Mouse (Mus musculus): Measurements from ENCODE around the gene Tpcn1. TPM values are rescaled to one million over a fixed set of nuclear protein-coding genes. Genes with fewer than 3 reads are reported as not detected.

Tpcn1 gene
- polyA plus RNA-seq, 1 experiment from 2014 or later = 15.6 TPM

DNA sequence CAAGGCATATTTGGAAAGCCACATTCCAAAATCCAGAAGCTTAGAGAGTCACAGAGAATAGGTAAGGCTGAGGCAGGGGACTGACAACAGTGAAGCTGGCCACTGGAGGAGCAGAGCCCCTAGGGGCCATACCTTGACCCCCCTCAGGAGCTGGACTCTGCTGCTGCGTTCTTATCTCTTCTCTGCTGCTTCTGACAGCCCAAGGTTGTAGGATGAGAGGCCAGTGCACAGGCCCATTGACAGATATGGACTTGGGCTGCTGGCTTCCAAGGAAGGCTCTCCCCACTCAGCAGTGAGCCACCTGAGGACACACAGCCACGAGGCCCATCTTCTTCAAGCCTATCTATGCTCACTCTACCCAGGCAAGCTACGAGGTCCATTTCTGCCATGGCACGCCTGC is 19.5 kb downstream of the Tpcn1 start:
- DNase-seq (ENCODE audit: low spot score) = no peak
- Histone ChIP-seq H3K27me3 (ENCODE audit: control insufficient read depth, insufficient read depth, low read length) (no peaks in the 10 kb centered on the region), H3K9me3 (ENCODE audit: control insufficient read depth, low read length) (no peaks in the 10 kb centered on the region), H3K4me2 (replicated peaks; ENCODE audit: low read depth, low read length) (no peak overlapping the region), H3K27ac (ENCODE audit: low read depth, low read length) (no peak overlapping the region), H3K36me3 (ENCODE audit: control insufficient read depth, insufficient read depth, low read length) (no peaks in the 10 kb centered on the region), H3K9ac (ENCODE audit: low read depth, low read length) (no peak overlapping the region), H3K4me1 (replicated peaks; ENCODE audit: control insufficient read depth, insufficient read depth, low read length) (peaks cover 28% of the 10 kb centered on the region), H3K4me3 (ENCODE audit: low read depth, low read length) (no peak overlapping the region)
- 94% methylated on average over 4 of the region's 4 CpGs for WGBS
- no peak for ATAC-seq (ENCODE audit: low FRiP score)

DNA sequence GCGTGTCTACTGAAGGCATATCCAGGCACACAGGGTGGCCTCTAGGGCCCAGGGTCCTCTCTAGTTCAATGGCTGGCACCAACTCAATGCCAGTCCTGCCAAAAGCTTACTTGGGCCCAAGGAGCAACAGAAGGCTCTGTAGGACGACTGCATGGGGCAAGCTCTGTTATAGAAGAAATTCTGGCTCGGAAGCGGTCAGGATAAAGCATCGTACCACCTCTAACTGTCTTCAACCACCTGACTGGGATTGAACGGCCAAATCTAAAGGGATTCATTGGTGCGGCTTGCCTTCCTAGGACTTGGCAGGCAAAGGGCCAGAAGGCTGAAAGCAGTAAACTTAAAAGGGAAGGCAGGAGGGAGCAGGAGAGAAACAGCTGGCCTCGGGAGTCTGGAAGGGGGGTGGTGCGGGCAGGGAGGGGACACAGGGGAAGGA is 20.1 kb downstream of the Tpcn1 start:
- Histone ChIP-seq H3K9me3 (ENCODE audit: control insufficient read depth, low read length) (no peaks in the 10 kb centered on the region), H3K27ac (ENCODE audit: low read depth, low read length) (peak overlapping the region; percentile 70), H3K9ac (ENCODE audit: low read depth, low read length) (peak overlapping the region; percentile 1; the same call in 1 of the 2 replicates), H3K4me1 (replicated peaks; ENCODE audit: control insufficient read depth, insufficient read depth, low read length) (peaks cover 29% of the 10 kb centered on the region), H3K4me3 (ENCODE audit: low read depth, low read length) (no peak overlapping the region), H3K27me3 (ENCODE audit: control insufficient read depth, insufficient read depth, low read length) (no peaks in the 10 kb centered on the region), H3K36me3 (ENCODE audit: control insufficient read depth, insufficient read depth, low read length) (no peaks in the 10 kb centered on the region), H3K4me2 (replicated peaks; ENCODE audit: low read depth, low read length) (no peak overlapping the region)
- no peak for ATAC-seq (ENCODE audit: low FRiP score)
- DNase-seq (ENCODE audit: low spot score) = no peak
- WGBS = 65% methylated on average over 9 of the region's 9 CpGs

DNA sequence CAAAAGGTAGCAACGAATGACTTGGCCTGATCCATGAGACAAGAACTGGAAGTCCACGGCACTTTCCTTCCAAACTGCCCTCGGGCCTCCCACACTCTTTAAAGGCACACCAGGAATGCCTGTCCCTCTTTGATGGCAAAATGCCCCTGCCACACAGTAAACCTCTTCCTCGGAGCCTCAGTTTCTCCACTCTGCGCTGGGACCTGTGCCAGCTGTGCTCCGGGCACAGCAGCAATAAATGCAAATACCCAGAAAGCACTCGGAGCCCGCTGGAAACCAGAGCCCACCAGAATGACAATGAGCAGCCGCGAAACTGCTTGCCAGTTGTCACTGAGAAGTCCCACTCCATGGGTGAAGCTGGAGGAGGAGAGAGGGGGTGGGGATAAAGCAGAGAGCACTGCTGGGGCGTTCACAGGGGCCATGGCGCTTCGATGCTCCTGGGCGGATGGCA is 20.7 kb downstream of the Tpcn1 start:
- WGBS = 48% methylated on average over 14 of the region's 14 CpGs
- H3K36me3 ChIP-seq (ENCODE audit: control insufficient read depth, insufficient read depth, low read length) = no peaks in the 10 kb centered on the region
- H3K9me3 ChIP-seq (ENCODE audit: control insufficient read depth, low read length) = no peaks in the 10 kb centered on the region
- H3K4me1 ChIP-seq (replicated peaks; ENCODE audit: control insufficient read depth, insufficient read depth, low read length) = peaks cover 32% of the 10 kb centered on the region
- no peak overlapping the region; the same call in 1 of the 2 replicates for H3K4me2 ChIP-seq (replicated peaks; ENCODE audit: low read depth, low read length)
- H3K27ac ChIP-seq (ENCODE audit: low read depth, low read length) = peak overlapping the region; percentile 70
- DNase-seq (ENCODE audit: low spot score) (no peak), ATAC-seq (ENCODE audit: low FRiP score) (no peak)
- peak overlapping the region; percentile 3; the same call in 1 of the 2 replicates for H3K9ac ChIP-seq (ENCODE audit: low read depth, low read length)
- no peak overlapping the region for H3K4me3 ChIP-seq (ENCODE audit: low read depth, low read length)
- H3K27me3 ChIP-seq (ENCODE audit: control insufficient read depth, insufficient read depth, low read length) = no peaks in the 10 kb centered on the region

DNA sequence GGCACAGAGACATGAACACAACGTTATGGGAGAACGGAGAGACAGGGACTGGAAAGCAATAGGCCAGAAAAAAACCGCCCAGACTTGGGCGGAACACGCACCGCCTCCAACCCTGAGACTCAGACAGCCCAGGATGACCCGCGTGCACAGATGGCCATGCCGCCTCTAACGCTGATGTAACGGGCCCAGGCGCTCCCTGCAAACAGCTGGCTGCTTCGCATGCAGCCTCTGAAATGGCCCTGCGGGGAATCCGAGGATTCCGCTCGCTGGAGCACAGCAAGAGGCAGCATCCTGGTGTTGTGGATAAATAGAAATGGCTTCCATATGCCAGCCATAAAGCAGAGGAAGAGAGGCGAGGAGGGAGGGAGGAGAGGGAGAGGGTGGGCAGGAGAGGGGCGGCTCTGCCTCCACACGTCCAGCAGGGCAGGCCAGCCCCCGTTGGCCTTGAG is 21.2 kb downstream of the Tpcn1 start:
- peak overlapping the region; percentile 70 for H3K27ac ChIP-seq (ENCODE audit: low read depth, low read length)
- peak overlapping the region; percentile 3; the same call in 1 of the 2 replicates for H3K9ac ChIP-seq (ENCODE audit: low read depth, low read length)
- WGBS = 12% methylated on average over 21 of the region's 21 CpGs
- peak overlapping the region; percentile 4; the same call in 1 of the 2 replicates for H3K4me2 ChIP-seq (replicated peaks; ENCODE audit: low read depth, low read length)
- peaks cover 32% of the 10 kb centered on the region for H3K4me1 ChIP-seq (replicated peaks; ENCODE audit: control insufficient read depth, insufficient read depth, low read length)
- H3K36me3 ChIP-seq (ENCODE audit: control insufficient read depth, insufficient read depth, low read length) = no peaks in the 10 kb centered on the region
- no peaks in the 10 kb centered on the region for H3K27me3 ChIP-seq (ENCODE audit: control insufficient read depth, insufficient read depth, low read length)
- H3K4me3 ChIP-seq (ENCODE audit: low read depth, low read length) = no peak overlapping the region
- H3K9me3 ChIP-seq (ENCODE audit: control insufficient read depth, low read length) = no peaks in the 10 kb centered on the region
- ATAC-seq (ENCODE audit: low FRiP score) (peak; percentile 53; the same call in 1 of the 2 replicates), DNase-seq (ENCODE audit: low spot score) (peak; percentile 68)

DNA sequence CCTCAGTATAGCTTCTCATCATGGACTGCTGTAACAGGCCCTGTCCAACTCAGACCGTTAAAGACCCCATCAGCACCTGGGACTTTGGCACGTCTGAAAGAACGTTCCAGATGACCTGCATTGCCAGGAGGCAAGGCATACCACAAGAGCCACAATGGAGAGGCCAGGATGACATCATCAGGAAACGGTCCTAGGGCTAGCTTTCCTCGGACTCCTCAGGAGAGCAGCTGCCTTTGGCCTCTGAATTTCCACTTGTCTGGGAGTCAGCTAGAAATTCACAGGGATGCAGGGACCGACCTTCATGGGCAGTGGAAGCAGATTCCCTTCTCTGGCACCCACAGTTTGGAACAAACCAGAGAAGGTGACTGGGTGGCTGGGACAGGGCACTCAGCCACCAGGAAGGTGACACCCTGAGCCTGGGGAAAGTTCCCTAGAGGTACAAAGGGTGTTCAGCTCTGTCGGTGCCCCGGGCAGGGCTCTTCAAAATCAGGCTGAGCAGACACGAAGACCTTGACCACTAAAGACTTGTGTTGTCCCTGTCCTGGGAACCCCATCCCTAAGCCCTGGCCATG is 21.7 kb downstream of the Tpcn1 start:
- 57% methylated on average over 9 of the region's 9 CpGs for WGBS
- H3K9me3 ChIP-seq (ENCODE audit: control insufficient read depth, low read length) = no peaks in the 10 kb centered on the region
- 0 out of 2 replicates have a peak overlapping the region, but pooled peaks have one; percentile 4 for H3K4me2 ChIP-seq (replicated peaks; ENCODE audit: low read depth, low read length)

DNA sequence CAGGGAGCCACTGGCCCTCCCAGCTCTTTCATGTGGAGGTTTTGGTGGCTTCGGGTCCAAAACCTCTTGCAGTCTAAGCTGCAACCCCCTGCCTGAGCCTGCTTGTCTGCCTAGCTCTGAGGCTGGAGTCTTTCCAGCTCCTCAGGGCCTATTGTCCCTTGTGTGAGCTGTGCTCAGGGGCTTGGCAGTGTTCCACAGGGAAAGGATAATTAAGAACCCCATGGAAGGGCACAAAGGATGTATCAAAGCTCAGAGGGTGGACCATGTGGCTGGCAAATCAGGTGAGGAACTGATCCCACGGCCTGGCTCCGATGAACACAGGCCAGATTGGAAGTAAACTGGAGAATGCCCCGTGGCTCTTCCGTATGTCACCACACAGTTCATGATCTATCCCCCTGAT is 22.4 kb downstream of the Tpcn1 start:
- Histone ChIP-seq H3K4me2 (replicated peaks; ENCODE audit: low read depth, low read length) (no peak overlapping the region), H3K9ac (ENCODE audit: low read depth, low read length) (no peak overlapping the region), H3K4me3 (ENCODE audit: low read depth, low read length) (no peak overlapping the region), H3K27me3 (ENCODE audit: control insufficient read depth, insufficient read depth, low read length) (no peaks in the 10 kb centered on the region), H3K4me1 (replicated peaks; ENCODE audit: control insufficient read depth, insufficient read depth, low read length) (peaks cover 32% of the 10 kb centered on the region), H3K9me3 (ENCODE audit: control insufficient read depth, low read length) (no peaks in the 10 kb centered on the region), H3K36me3 (ENCODE audit: control insufficient read depth, insufficient read depth, low read length) (no peaks in the 10 kb centered on the region), H3K27ac (ENCODE audit: low read depth, low read length) (peak overlapping the region; percentile 70)
- ATAC-seq (ENCODE audit: low FRiP score) (no peak), DNase-seq (ENCODE audit: low spot score) (peak; percentile 36)
- WGBS = 48% methylated on average over 5 of the region's 5 CpGs

More for the DNA sequence above, 21.7 kb downstream of the Tpcn1 start:
- ATAC-seq (ENCODE audit: low FRiP score) (peak; percentile 3; the same call in 1 of the 2 replicates), DNase-seq (ENCODE audit: low spot score) (peak; percentile 26)
- no peak overlapping the region for H3K4me3 ChIP-seq (ENCODE audit: low read depth, low read length)
- H3K9ac ChIP-seq (ENCODE audit: low read depth, low read length) = peak overlapping the region; percentile 3; the same call in 1 of the 2 replicates
- no peaks in the 10 kb centered on the region for H3K27me3 ChIP-seq (ENCODE audit: control insufficient read depth, insufficient read depth, low read length)
- H3K4me1 ChIP-seq (replicated peaks; ENCODE audit: control insufficient read depth, insufficient read depth, low read length) = peaks cover 32% of the 10 kb centered on the region
- H3K27ac ChIP-seq (ENCODE audit: low read depth, low read length) = peak overlapping the region; percentile 70
- H3K36me3 ChIP-seq (ENCODE audit: control insufficient read depth, insufficient read depth, low read length) = no peaks in the 10 kb centered on the region

DNA sequence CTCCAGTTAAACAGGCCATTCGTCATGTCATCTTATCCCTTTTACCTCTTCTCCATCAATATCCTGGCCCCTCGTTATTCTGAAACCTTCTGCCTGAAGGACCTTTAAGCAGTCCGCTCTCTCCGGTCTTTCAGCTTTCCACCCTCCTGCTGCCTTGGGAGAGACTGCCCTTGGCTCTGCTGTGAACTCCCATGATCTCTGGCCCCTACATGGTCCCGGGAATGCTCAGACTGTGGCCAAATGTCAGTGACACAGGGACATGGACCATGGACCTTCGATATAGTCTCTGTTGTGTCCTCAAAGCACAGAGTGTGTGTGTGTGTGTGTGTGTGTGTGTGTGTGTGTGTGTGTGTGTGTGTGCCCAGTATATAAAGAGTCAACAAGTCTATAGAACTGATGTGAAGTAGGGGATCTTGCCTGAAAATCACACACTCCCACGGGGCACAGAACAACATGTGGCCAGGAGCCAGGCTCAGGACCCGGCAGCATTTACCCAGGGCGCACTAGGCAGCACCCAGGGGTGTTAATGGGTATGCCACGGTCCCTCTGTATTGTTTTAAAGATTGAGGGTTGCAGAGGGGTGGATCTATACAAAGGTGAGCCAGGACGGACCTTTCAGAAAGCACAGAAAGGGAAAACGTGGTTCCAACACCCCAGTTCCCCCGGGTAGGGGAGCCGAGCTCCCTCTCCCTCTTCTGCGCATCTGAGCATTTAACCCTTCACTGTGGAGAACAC is 23.1 kb downstream of the Tpcn1 start:
- Histone ChIP-seq H3K9ac (ENCODE audit: low read depth, low read length) (no peak overlapping the region), H3K4me2 (replicated peaks; ENCODE audit: low read depth, low read length) (no peak overlapping the region)
- ATAC-seq (ENCODE audit: low FRiP score) = no peak

DNA sequence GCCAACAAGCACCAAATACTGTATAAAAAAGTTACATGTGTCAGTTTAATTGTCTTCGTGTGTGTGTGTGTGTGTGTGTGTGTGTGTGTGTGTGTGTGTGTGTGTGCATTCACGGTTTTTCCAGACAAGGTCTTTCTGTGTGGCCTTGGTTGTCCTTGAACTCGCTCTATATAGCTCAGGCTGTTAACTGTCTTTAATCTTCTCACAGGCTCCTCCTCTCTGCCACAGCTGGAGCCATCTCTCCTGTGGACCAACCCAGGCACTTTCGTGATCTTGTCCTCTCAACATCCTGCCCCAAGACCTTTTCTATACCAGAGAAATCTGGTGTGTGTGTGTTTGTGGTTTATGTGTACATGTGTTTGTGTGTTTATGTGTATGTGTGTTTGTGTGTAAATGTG is 24.6 kb downstream of the Tpcn1 start:
- Histone ChIP-seq H3K9ac (ENCODE audit: low read depth, low read length) (no peak overlapping the region), H3K27ac (ENCODE audit: low read depth, low read length) (no peak overlapping the region), H3K4me2 (replicated peaks; ENCODE audit: low read depth, low read length) (no peak overlapping the region), H3K9me3 (ENCODE audit: control insufficient read depth, low read length) (no peaks in the 10 kb centered on the region), H3K27me3 (ENCODE audit: control insufficient read depth, insufficient read depth, low read length) (no peaks in the 10 kb centered on the region), H3K4me3 (ENCODE audit: low read depth, low read length) (no peak overlapping the region), H3K36me3 (ENCODE audit: control insufficient read depth, insufficient read depth, low read length) (no peaks in the 10 kb centered on the region), H3K4me1 (replicated peaks; ENCODE audit: control insufficient read depth, insufficient read depth, low read length) (peaks cover 42% of the 10 kb centered on the region)
- 52% methylated on average over 4 of the region's 4 CpGs for WGBS
- DNase-seq (ENCODE audit: low spot score) = no peak
- no peak for ATAC-seq (ENCODE audit: low FRiP score)

More for the DNA sequence above, 23.1 kb downstream of the Tpcn1 start:
- DNase-seq (ENCODE audit: low spot score) = peak; percentile 29
- Histone ChIP-seq H3K4me3 (ENCODE audit: low read depth, low read length) (no peak overlapping the region), H3K4me1 (replicated peaks; ENCODE audit: control insufficient read depth, insufficient read depth, low read length) (peaks cover 35% of the 10 kb centered on the region), H3K27ac (ENCODE audit: low read depth, low read length) (peak overlapping the region; percentile 70), H3K27me3 (ENCODE audit: control insufficient read depth, insufficient read depth, low read length) (no peaks in the 10 kb centered on the region), H3K9me3 (ENCODE audit: control insufficient read depth, low read length) (no peaks in the 10 kb centered on the region), H3K36me3 (ENCODE audit: control insufficient read depth, insufficient read depth, low read length) (no peaks in the 10 kb centered on the region)
- WGBS = 38% methylated on average over 15 of the region's 15 CpGs
